Mouse (Mus musculus) left cerebral cortex, adult 9 months (tissue): ENCODE data around the gene Rph3al.

ENCODE experiments used
- DNase-seq, 2 experiments: peaks; one replicate each; pipeline ENCODE4 v3.0.0; 2022; ENCODE audit warnings: low spot score in 2 of 2

The Rph3al gene

GRCm38 (mm10) chr11:75950459-75950858 lies 12.2 kb upstream of the Rph3al start:
- no peak for DNase-seq

- no peak for DNase-seq
Observed at GRCm38 (mm10) chr11:75948789-75949188, 10.6 kb upstream of the Rph3al start.

GRCm38 (mm10) chr11:75947223-75947622 lies 9.0 kb upstream of the Rph3al start:
- no peak for DNase-seq

- DNase-seq, result no peak
Observed at GRCm38 (mm10) chr11:75945805-75946450, 7.7 kb upstream of the Rph3al start.

- no peak for DNase-seq
Observed at GRCm38 (mm10) chr11:75937370-75937871, 808 bp downstream of the Rph3al start.

- DNase-seq, result no peak
Observed at GRCm38 (mm10) chr11:75935819-75936430, 2.3 kb downstream of the Rph3al start.

GRCm38 (mm10) chr11:75934425-75934824 lies 3.8 kb downstream of the Rph3al start:
- DNase-seq, result no peak

GRCm38 (mm10) chr11:75933371-75933770 lies 4.9 kb downstream of the Rph3al start:
- DNase-seq, result no peak

GRCm38 (mm10) chr11:75930911-75931678 lies 7.1 kb downstream of the Rph3al start:
- no peak for DNase-seq

GRCm38 (mm10) chr11:75930208-75930607 lies 8.0 kb downstream of the Rph3al start:
- DNase-seq, result no peak

GRCm38 (mm10) chr11:75927881-75928280 lies 10.3 kb downstream of the Rph3al start:
- no peak for DNase-seq

GRCm38 (mm10) chr11:75926431-75927312 lies 11.6 kb downstream of the Rph3al start:
- DNase-seq, result no peak

- DNase-seq, result no peak
Observed at GRCm38 (mm10) chr11:75925801-75926200, 12.4 kb downstream of the Rph3al start.

GRCm38 (mm10) chr11:75922741-75923140 lies 15.5 kb downstream of the Rph3al start:
- no peak for DNase-seq

- no peak for DNase-seq
Observed at GRCm38 (mm10) chr11:75919139-75919538, 19.1 kb downstream of the Rph3al start.

- no peak for DNase-seq
Observed at GRCm38 (mm10) chr11:75917340-75917739, 20.9 kb downstream of the Rph3al start.

- DNase-seq, result no peak
Observed at GRCm38 (mm10) chr11:75913953-75914352, 24.3 kb downstream of the Rph3al start.

GRCm38 (mm10) chr11:75912944-75913657 lies 25.1 kb downstream of the Rph3al start:
- DNase-seq, result peak in 1 of 2 experiments; percentile 16

GRCm38 (mm10) chr11:75911962-75912361 lies 26.3 kb downstream of the Rph3al start:
- DNase-seq, result no peak

- no peak for DNase-seq
Observed at GRCm38 (mm10) chr11:75909702-75910429, 28.4 kb downstream of the Rph3al start.
